Mouse (Mus musculus) fat pad, adult 2 months (tissue): Measurements from ENCODE around the gene Unc119.

Experiments
- DNase-seq: peaks from one replicate; pipeline ENCODE4 v3.0.0-alpha.2; 2011; ENCODE audit warnings: low read depth, low spot score; ENCODE audit errors: extremely low read depth

The Unc119 gene

GRCm38 (mm10) chr11:78344328-78344889 lies 1.1 kb downstream of the Unc119 start:
- no peak for DNase-seq

DNA sequence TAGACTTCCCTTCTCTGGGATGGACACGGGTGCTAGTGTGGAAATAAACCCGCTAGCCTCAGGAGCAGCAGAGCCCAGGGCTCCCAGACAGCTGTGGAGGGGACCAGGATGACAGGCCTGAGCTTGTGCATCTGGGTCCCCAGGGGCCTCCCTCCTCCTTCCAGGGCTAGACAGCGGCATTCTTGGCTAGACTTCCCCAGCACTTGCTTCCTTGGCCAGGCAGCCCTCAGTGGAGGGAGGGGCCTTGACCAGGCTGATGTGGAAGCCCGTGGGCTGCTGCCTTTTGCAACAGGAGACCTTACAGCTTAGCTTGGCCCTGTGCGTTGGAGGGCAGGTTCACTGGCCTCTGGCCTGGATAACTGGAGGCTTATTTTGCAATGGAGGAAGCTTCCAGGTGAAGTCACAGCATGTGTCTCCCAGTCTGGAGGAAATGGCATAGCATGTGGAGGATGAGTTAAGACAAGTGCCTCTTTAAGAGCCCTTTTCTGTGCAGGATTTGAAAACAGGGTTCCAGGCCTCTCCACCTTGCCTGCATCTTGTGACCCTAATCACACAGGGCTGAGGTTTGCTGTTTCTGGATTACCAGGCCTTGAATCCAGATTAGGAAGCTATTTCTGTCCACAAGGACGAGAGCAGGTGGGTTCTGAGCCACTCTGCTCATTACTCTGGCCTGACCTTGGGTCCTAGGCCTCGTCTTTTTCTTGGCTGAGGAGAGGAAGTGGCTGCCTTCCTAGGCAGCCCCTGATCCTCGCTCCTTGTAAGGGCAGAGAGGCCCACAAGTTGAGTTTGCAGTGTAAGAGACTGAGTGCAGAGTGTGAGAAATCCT lies 1.8 kb downstream of the Unc119 start:
- peak; percentile 83 for DNase-seq

GRCm38 (mm10) chr11:78345801-78346200 lies 2.5 kb downstream of the Unc119 start:
- no peak for DNase-seq

- no peak for DNase-seq
Measured at GRCm38 (mm10) chr11:78346326-78347069, 3.2 kb downstream of the Unc119 start.

GRCm38 (mm10) chr11:78347070-78347754 lies 3.9 kb downstream of the Unc119 start:
- no peak for DNase-seq

DNA sequence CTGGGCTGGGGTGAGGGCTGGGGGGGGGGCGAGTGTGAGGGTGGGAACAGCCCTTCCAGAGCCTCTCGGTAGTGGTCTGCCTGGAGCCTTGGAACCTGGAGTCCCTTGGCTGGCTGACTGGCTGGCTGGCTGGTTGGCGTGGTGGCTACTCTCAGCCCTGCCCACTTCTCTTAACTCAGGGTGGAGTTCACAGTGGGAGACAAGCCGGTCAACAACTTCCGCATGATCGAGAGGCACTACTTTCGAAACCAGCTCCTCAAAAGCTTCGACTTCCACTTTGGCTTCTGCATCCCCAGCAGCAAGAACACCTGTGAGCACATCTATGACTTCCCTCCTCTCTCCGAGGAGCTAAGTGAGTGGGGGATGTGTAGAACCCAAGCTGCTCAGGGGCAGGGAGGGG lies 4.6 kb downstream of the Unc119 start:
- DNase-seq, result no peak

GRCm38 (mm10) chr11:78348474-78348873 lies 5.2 kb downstream of the Unc119 start:
- DNase-seq, result no peak

DNA sequence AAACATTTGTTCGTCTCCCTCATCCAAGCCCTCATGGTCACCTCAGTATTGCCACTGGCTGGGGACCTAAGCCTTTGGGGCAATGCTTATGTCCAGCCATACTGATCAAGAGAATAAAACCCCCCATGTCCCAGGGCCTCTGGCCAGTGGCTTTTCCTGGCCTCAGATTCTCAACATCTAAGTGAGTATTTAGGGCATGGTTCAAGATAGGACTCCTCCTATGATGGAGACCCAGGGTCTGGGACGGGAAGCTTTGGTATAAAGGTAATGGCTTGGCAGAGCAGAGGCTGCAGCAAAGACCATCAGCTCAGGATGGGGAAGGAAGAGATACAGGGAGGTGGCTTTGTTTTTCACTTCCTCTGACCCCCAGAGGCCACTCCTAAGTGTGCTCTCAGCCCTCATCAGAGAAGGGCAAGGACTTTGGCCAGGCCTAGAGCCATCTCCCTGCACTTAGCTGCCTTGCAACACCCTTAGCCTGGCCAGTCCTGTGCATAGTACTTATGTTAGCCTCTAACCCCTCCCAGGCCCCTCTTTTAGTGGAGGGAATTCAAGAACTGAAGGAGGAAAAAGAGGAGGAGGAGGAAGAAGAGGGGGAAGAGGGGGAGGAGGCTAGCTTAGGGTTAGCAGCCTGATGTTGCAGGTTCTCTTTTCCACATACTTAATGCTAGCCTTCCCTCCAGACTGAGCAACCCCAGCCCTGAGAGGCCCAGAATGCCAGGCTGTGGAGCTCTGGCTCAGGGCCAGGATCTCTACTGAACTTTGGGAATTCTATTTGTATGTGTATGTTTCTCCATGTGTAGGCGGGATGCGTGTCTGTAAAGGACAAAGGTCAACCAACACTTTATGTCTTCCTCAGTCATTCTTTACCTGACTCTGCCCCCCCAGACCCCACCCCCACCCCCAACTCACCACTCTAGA lies 6.4 kb downstream of the Unc119 start:
- DNase-seq, result no peak

DNA sequence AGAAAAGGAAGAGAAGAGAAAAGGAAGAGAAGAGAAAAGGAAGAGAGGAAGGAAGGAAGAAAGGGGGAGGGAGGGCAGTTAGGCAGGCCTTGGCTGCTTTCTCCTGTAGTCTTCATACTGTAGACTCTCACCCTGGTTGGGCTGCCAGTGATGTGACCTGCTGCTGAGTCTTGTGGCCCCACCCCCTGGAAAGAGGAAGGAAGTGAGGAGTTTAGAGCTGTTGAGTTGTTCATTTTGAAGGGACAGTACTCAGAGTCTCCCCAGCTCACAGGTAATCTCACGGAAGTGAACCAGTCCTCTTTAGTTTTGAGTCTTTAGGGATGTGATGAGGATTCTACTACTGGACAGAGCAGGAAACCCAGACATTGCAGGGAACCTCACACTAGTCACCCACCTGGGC lies 9.8 kb downstream of the Unc119 start:
- DNase-seq, result no peak

- DNase-seq, result no peak
Measured at GRCm38 (mm10) chr11:78354905-78355304, 11.6 kb downstream of the Unc119 start.

DNA sequence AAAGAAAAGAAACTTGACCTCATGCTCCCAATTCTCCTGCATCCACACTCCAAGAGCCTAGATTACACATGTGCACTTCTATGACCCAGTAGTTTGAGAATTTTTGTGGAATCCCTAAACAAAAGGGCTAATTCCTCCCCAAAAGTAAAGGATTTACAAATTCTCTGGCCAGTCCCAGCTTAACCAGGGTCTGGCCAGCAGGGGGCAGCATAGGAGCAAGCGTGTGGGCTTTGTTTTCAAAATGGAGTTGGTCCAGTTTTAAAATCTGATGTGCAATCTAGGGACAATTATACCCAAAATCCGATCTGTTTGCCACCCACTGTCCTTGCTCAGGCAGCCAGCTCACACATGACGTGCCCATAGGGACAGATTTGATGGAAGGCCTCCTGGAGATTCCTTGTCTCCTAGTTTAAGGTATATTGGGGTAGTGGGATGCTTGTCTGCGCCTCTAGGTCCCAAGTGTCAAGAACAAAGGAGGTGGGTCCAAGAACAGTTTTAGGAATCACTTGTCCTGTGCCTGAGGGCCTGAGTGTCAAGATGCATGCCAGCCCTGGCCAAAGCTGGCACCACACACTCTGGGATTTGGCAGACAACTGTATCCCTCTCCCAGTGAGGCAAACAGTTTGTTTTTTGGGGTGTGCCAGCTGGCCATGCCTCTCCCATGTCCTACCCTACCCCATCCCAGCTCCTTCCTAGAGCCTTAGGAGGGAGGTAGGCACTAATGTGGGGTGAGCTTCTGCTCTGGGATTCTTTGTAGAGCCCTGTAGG lies 12.4 kb downstream of the Unc119 start:
- no peak for DNase-seq

DNA sequence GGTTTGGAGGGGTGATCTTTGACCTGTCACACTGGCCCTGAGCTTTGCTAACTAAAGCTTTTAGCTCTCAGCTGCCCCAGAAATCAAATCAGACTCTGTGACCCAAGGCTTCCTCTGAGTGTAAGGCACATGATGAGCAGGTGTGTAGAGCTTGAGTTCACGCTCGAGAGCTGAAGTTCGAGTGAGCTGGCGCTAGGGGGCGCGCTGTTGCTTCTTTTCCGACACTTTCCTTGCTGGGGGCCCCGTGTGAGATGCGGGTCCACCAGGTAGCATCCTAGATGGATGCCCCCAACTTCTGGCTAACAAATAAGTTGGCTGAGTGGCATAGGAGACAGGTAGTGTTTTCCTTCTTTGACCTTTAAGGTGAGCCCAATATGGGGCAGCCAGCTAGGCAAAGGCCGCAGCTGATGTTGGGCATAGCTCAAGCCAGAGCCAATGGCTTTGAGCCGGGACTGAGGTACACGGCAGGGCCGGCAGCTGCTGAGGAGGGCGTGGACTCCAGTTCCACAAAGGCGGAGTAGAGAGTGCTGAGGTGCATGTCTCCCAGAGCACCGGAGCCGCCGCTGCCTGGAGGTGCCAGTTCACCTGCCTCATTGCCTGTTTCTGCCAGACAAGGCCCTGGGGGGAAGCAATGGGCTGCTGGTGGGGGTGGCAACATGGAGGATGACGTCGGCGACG lies 15.2 kb downstream of the Unc119 start:
- DNase-seq, result no peak

- DNase-seq, result no peak
Measured at GRCm38 (mm10) chr11:78360125-78360788, 17.0 kb downstream of the Unc119 start.

DNA sequence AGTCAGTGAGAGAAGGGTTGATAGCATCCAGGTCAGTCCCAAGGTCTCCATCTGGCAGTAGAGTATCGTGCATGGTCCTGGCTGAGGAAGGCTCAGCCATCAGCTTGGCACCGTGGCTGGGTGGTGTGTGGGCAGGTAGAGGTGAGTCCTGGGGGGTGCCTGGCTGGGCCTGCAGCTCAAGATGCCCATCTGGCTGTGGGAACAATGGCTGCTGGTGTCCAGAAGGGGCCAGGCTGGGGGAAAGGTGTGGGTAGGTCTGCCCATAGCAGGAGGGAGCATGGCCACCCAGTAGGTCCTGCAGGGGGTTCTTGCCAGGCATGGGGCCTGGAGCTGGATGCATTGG lies 17.5 kb downstream of the Unc119 start:
- DNase-seq, result no peak

GRCm38 (mm10) chr11:78363309-78364007 lies 20.2 kb downstream of the Unc119 start:
- DNase-seq, result no peak

DNA sequence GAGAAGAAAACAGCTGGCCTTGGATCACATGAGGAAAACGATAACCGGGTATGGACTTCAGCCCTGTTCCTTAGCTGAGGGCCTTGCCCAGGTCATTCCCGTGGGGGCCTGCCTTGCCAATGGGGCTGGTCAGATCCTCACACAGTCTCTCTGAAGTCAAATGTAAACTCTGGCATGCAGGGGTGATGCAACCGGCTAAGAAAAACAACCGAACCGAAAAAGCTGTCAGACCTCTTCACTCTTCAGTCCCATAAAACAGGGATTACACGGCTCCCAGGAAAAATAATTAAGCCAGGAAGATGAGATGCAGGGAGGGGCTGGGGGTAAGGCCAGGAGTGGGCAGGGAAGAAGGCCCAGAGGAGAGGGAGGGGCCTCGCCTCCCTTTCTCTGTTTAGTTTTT lies 20.8 kb downstream of the Unc119 start:
- DNase-seq, result peak; percentile 65

GRCm38 (mm10) chr11:78367456-78368225 lies 24.4 kb downstream of the Unc119 start:
- no peak for DNase-seq
